Mouse (Mus musculus) bone marrow macrophage, adult 2 months (primary cell): ENCODE results near the gene Chrm1.

Experiments
- CTCF ChIP-seq: IDR thresholded peaks from 2 replicates; pipeline ENCODE4 v1.5.1; 2012; ENCODE audit warnings: low read depth, mild to moderate bottlenecking, low read length, moderate library complexity
- POLR2A ChIP-seq: IDR thresholded peaks from 2 replicates; pipeline ENCODE4 v1.6.1; 2012; ENCODE audit warnings: mild to moderate bottlenecking, low read depth, low read length, borderline replicate concordance

GRCm38 (mm10) chr19:8679031-8679779 is 15.6 kb downstream of the Chrm1 start:
- TF ChIP-seq CTCF (no peak), POLR2A (no peak)
